ENCODE assay signal across 28 mouse cellular contexts in the genomic region with DNA sequence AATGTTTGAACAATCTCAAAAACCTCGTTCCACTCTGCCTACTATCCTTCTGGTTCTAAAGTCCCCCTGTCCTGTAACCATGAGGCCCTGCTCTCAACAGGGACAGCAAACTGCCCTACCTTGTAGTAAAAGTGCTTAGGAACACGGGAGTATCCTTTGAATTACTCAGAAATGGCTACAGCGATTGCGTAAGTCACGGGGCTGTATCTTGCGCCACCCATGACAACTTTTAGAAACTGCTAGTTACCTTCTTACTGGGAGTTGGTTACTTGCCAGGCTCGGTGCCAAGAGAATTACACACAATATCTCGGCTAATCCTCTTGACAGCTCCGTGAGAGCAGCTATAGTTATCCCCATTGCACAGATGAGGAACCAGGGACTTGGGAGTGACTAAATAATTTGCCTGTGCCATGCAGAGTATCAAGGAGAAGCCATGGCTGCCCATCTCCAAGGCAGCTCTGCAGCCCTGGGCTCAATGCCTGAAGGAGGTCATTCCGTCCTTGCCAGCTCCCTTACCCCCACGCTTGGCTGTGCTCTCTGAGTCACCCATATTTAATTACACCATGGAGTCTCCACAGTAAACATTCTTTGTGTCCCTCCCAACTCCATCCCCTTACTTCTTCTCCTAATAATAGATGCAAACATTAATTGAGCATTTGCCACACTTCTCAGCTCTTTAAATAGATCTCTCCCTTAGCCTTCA. TPM values are rescaled to one million over a fixed set of nuclear protein-coding genes. Genes with fewer than 3 reads are reported as not detected.
DNase-seq lines count a peak whose midpoint lies in the region; ATAC-seq lines count a peak whose summit lies in the region.
"Had no signal": no experiment of that assay in that cellular context is flagged by ENCODE, and none has a peak within 500 bp of the region (broad histone marks: within the 10 kb centered on the region; RNA-seq: fewer than 3 reads in every experiment).

No protein-coding gene starts in this region.

- 89% methylated on average over 11 of the region's 11 CpGs for WGBS in hindbrain, embryonic 14.5 days

- no peaks in the 10 kb centered on the region for H3K27me3 ChIP-seq in hindbrain, embryonic 14.5 days (ENCODE audit: control insufficient read depth, insufficient read depth, low read length)
- H3K27me3 ChIP-seq: liver, embryonic 15.5 days had no signal

- H3K4me2 ChIP-seq in hindbrain, embryonic 14.5 days (replicated peaks) = no peak overlapping the region
- H3K4me2 ChIP-seq: embryonic facial prominence, embryonic 15.5 days; liver, embryonic 15.5 days; lung, embryonic 15.5 days had no signal

- H3K9me3 ChIP-seq in hindbrain, embryonic 14.5 days (ENCODE audit: control insufficient read depth, low read length) = no peaks in the 10 kb centered on the region
- H3K9me3 ChIP-seq: embryonic facial prominence, embryonic 15.5 days; heart, embryonic 10.5 days; hindbrain, embryonic 10.5 days; limb, embryonic 10.5 days; liver, embryonic 15.5 days; lung, embryonic 15.5 days had no signal

- H3K4me3 ChIP-seq in hindbrain, embryonic 14.5 days (replicated peaks; ENCODE audit: low read length) = no peak overlapping the region
- H3K4me3 ChIP-seq: embryonic facial prominence, embryonic 15.5 days; heart, embryonic 10.5 days; hindbrain, embryonic 10.5 days; layer of hippocampus, adult 2 months; limb, embryonic 10.5 days; liver, embryonic 15.5 days; lung, embryonic 15.5 days had no signal

- H3K4me1 ChIP-seq in hindbrain, embryonic 14.5 days (replicated peaks; ENCODE audit: control insufficient read depth, insufficient read depth, low read length) = no peaks in the 10 kb centered on the region
- H3K4me1 ChIP-seq: embryonic facial prominence, embryonic 15.5 days; heart, embryonic 10.5 days; hindbrain, embryonic 10.5 days; liver, embryonic 15.5 days; lung, embryonic 15.5 days had no signal

- no peak overlapping the region for H3K27ac ChIP-seq in hindbrain, embryonic 14.5 days
- H3K27ac ChIP-seq: embryonic facial prominence, embryonic 15.5 days; heart, embryonic 10.5 days; hindbrain, embryonic 10.5 days; hindbrain, postnatal 0 days; layer of hippocampus, adult 2 months; limb, embryonic 10.5 days; liver, embryonic 15.5 days; lung, embryonic 15.5 days had no signal

- no peak overlapping the region for H3K9ac ChIP-seq in hindbrain, embryonic 14.5 days
- H3K9ac ChIP-seq: embryonic facial prominence, embryonic 15.5 days; liver, embryonic 15.5 days; lung, embryonic 15.5 days had no signal

- ATAC-seq in hindbrain, embryonic 14.5 days (ENCODE audit: low FRiP score) = no peak
- ATAC-seq: forebrain, embryonic 16.5 days; hindbrain, postnatal 0 days; intestine, embryonic 16.5 days; midbrain, embryonic 16.5 days had no signal

- peak; percentile 28 for DNase-seq in gastrocnemius, postnatal 25 days
- no peak for DNase-seq in gastrocnemius, postnatal 4 days (ENCODE audit: low spot score in 2 of 2)
- peak; percentile 2 for DNase-seq in ovary, adult 18-20 months (ENCODE audit: low spot score)
- DNase-seq in ovary, postnatal 36 days (ENCODE audit: low spot score) = no peak
- DNase-seq in fat pad, adult 2 months (ENCODE audit: extremely low read depth, low read depth, low spot score) = peak; percentile 76
- DNase-seq in skeletal muscle tissue, adult 2 months (ENCODE audit: low read depth, low spot score) = peak; percentile 40
- DNase-seq in hindbrain, embryonic 14.5 days (ENCODE audit: low spot score) = no peak
- no peak for DNase-seq in adrenal gland, postnatal 10 days
- DNase-seq: adrenal gland, adult 2 months; cerebellum, adult 18-20 months; cerebellum, postnatal 14 days; liver; lung, postnatal 36 days; right cerebral cortex, postnatal 14 days; spleen, adult 18-20 months had no signal

- H3K36me3 ChIP-seq in hindbrain, embryonic 14.5 days (replicated peaks; ENCODE audit: control insufficient read depth, insufficient read depth) = no peaks in the 10 kb centered on the region
- H3K36me3 ChIP-seq: embryonic facial prominence, embryonic 15.5 days; heart, embryonic 10.5 days; hindbrain, embryonic 10.5 days; limb, embryonic 10.5 days; liver, embryonic 15.5 days; lung, embryonic 15.5 days had no signal

RNA-seq across cellular contexts. Expression of a gene that starts 38.2 kb away (rescaled TPM):
- 10 to 100 TPM in 1 of 2 experiments, 1 to 10 TPM in 1; 5.2 to 24.5 TPM for total RNA-seq in gastrocnemius, postnatal 25 days (2021)
- 10 to 100 TPM; 19.0 to 19.6 TPM for total RNA-seq in gastrocnemius, postnatal 4 days (2021)
- polyA plus RNA-seq in hindbrain, embryonic 14.5 days (2014; fragmentation: Nextera tagmentation; extraction: Ambion mirVana) = 1.3 and 2.0 TPM in 2 replicates
- total RNA-seq in adrenal gland, postnatal 10 days (2021) = under 1 TPM; 0.72 to 0.79 TPM
- total RNA-seq: layer of hippocampus, adult 2 months; layer of hippocampus, postnatal 25 days; megakaryocyte-erythroid progenitor cell, adult 5-6 weeks had no signal

Comparison
In these comparisons a context has a peak if more than half of its experiments do, and no peak if none do; other contexts are left out.
1. DNase-seq: peak in gastrocnemius, postnatal 25 days (single experiment), ovary, adult 18-20 months (single experiment), fat pad, adult 2 months (single experiment) and skeletal muscle tissue, adult 2 months (single experiment); none in gastrocnemius, postnatal 4 days (0 of 2), ovary, postnatal 36 days (single experiment), hindbrain, embryonic 14.5 days (single experiment) and adrenal gland, postnatal 10 days (single experiment).